Mouse (Mus musculus): ENCODE data around the gene Olfr589.
"Not testable (repeated sequence)": the region's sequence is repeated elsewhere in the genome, so short reads cannot be mapped to it uniquely, and the experiment has no call there.

Olfr589 gene

GRCm38 (mm10) chr7:103156256-103156655, at the start of gene Olfr589:
Gene Olfr589, minus strand, starts transcription at chr7:103156356.
- DNase-seq (ENCODE audit: extremely low spot score, low spot score) = no peak

GRCm38 (mm10) chr7:103184503-103184902, 28.3 kb upstream of the Olfr589 start, which contains the start of gene Olfr592:
Gene Olfr592, plus strand, starts transcription at chr7:103184803.
- DNase-seq (ENCODE audit: extremely low spot score, low spot score) = not testable (repeated sequence)

- no peak for DNase-seq (ENCODE audit: extremely low spot score, low spot score)
Observed at GRCm38 (mm10) chr7:103178240-103178639, 22.1 kb upstream of the Olfr589 start, which contains the start of gene Olfr591. Gene Olfr591, minus strand, starts transcription at chr7:103178340.

- no peak for DNase-seq (ENCODE audit: extremely low spot score, low spot score)
Observed at GRCm38 (mm10) chr7:103169697-103170096, 13.5 kb upstream of the Olfr589 start.

GRCm38 (mm10) chr7:103140579-103140978, 15.6 kb downstream of the Olfr589 start, which contains the start of gene Olfr588-ps1:
Gene Olfr588-ps1, plus strand, starts transcription at chr7:103140879.
- DNase-seq (ENCODE audit: extremely low spot score, low spot score) = no peak

GRCm38 (mm10) chr7:103125538-103125937, 30.6 kb downstream of the Olfr589 start, which contains the start of gene Olfr586:
Gene Olfr586, minus strand, starts transcription at chr7:103125638.
- no peak for DNase-seq (ENCODE audit: extremely low spot score, low spot score)

GRCm38 (mm10) chr7:103119406-103119805, 36.8 kb downstream of the Olfr589 start:
- no peak for DNase-seq (ENCODE audit: extremely low spot score, low spot score)
